Mouse (Mus musculus) urinary bladder, postnatal 10 days (tissue): ENCODE results near the gene Acnat2.
"Not testable (repeated sequence)": the region's sequence is repeated elsewhere in the genome, so short reads cannot be mapped to it uniquely, and the experiment has no call there.

Experiments used
- DNase-seq: peaks from one replicate; pipeline ENCODE4 v3.0.0; 2022; ENCODE audit warnings: low spot score

Acnat2 gene

DNA sequence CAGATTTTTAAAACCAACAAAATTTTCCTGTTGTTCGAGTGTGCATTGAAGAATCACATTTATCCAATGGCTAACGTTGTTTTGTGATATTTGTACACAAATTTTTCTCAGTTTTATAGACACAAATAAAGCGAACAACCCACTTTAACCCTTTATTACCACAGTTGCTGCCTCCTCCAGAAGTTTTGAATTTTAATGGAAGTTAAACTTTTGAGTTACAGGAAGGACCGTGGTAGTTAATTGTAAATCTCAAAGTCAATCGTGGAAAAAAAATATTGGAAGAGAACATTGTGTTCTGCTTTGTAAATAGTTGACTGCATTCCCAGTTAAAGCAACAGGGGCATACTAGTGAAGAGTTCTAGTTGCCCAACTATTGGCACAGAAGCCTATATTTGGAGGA, at the start of gene Acnat2:
Gene Acnat2 (minus strand): TSS at position 195 of the 400 bp plus-strand sequence.
- DNase-seq, result not testable (repeated sequence)

DNA sequence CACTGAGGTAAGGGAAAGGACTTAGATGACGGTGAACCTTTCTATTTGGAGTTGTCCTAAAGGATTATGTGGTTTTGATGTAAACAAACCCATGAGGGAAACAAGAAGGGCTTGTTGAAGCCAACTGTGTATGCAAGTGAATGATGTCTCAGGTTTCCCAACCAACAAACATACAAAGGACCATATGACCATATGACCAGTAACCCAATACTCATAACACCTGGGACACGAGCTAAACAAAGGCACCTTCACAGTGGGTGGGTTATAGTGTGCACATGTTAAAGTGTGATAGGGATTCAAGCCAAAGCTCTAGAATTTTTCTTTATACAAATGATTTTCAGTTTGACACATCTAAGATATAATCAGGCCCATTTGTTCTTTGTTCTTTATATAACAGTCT, 48.2 kb upstream of the Acnat2 start:
- no peak for DNase-seq

GRCm38 (mm10) chr4:49451848-49452551, 44.0 kb upstream of the Acnat2 start:
- DNase-seq, result no peak

- not testable (repeated sequence) for DNase-seq
These were observed 43.3 kb upstream of the Acnat2 start for GRCm38 (mm10) chr4:49451133-49451847.

DNA sequence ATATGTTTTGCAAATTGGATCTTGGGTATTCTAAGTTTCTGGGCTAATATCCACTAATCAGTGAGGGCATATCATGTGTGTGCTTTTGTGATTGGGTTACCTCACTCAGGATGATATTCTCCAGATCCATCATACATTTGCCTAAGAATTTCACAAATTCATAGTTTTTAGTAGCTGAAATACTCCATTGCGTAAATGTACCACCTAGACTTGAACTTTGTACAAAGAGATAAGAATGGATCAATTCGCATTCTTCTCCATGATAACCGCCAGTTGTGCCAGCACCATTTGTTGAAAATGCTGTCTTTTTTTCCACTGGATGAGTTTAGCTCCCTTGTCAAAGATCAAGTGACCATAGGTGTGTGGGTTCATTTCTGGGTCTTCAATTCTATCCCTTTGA, 29.0 kb upstream of the Acnat2 start:
- not testable (repeated sequence) for DNase-seq

- DNase-seq, result not testable (repeated sequence)
These were observed 2.2 kb upstream of the Acnat2 start for GRCm38 (mm10) chr4:49410151-49410550.

- no peak for DNase-seq
These were observed 21.1 kb downstream of the Acnat2 start for GRCm38 (mm10) chr4:49386873-49387272.

DNA sequence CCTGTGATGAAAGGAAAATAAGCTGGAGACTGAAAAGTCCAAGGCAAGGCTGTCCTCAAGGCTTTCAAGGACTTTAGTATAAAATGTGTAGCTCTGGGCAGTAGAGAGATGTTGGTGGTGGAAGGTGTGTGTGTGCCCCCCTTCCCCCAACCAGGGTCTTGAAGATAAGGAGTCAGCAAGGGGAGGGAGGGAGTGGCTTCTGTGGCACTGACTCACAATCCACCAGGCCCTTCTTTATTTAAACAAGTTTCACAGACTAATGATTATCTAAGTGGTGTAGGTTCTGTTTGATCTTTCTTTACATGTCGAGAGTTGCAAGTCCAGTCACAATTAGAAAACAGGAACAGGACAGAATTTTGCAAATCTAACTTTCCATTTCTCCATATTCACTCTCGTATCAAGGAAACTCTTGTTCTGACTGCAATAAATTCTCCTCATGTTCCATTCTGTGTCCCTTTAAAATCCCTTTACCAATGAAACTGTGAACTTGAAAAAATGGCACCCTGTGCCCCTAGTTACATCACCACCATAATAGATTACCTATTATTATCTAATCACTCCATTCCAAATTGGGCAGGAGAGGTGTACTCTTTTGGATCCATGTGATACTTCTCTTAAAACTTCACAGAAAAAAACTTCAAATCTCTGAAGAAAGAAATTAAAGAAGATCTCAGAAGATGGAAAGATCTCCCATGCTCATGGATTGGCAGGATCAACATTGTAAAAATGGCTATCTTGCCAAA, 24.2 kb downstream of the Acnat2 start:
- DNase-seq, result not testable (repeated sequence)

GRCm38 (mm10) chr4:49368046-49368445, 39.9 kb downstream of the Acnat2 start:
- not testable (repeated sequence) for DNase-seq

- no peak for DNase-seq
These were observed 50.9 kb downstream of the Acnat2 start for GRCm38 (mm10) chr4:49357097-49357496.

- DNase-seq, result no peak
These were observed 57.5 kb downstream of the Acnat2 start for GRCm38 (mm10) chr4:49350470-49350869.

DNA sequence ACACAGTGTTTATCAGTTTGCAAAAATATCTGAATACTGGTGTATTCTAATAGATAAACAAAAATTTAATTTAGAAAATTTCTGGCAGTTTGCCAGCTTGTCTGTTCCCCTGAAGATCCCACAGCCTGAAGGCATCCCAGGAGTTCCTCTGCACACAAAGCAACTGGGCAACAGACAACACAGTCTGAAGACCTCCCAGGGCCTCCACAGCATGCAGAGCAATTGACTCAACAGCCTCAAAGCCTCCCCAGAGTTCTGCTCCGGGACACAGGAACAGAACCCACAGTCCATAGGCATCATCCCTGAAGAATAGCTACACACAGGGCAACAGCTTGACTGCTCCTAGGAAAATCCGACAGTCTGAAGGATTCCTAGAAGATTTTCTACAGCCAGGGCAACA, 59.3 kb downstream of the Acnat2 start:
- DNase-seq, result no peak

- not testable (repeated sequence) for DNase-seq
These were observed 60.0 kb downstream of the Acnat2 start for GRCm38 (mm10) chr4:49348001-49348400.

- not testable (repeated sequence) for DNase-seq
These were observed 67.9 kb downstream of the Acnat2 start for GRCm38 (mm10) chr4:49340091-49340490.

DNA sequence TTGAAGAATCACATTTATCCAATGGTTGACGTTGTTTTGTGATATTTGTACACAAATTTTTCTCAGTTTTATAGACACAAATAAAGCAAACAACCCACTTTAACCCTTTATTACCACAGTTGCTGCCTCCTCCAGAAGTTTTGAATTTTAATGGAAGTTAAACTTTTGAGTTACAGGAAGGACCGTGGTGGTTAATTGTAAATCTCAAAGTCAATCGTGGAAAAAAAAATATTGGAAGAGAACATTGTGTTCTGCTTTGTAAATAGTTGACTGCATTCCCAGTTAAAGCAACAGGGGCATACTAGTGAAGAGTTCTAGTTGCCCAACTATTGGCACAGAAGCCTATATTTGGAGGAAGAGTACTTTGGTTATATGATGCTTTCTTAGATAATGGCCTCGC, 70.0 kb downstream of the Acnat2 start:
- not testable (repeated sequence) for DNase-seq
